Mouse (Mus musculus) midbrain, embryonic 11.5 days (tissue): ENCODE results near the gene Dctn3. TPM values are rescaled to one million over a fixed set of nuclear protein-coding genes. Genes with fewer than 3 reads are reported as not detected.

ENCODE experiments used
- ATAC-seq: fragments of 200-750 bp; cut with Nextera tagmentation; 2 replicates; pipeline ENCODE4 v1.8.0; 2017; ENCODE audit warnings: moderate TSS enrichment, moderate library complexity; ENCODE audit not compliant: low FRiP score
- DNase-seq: peaks from one replicate; pipeline ENCODE4 v3.0.0; 2015; ENCODE audit warnings: low spot score; ENCODE audit errors: missing footprints
- H3K27ac ChIP-seq: fragments of 300-500 bp; sonication (generic); 2 replicates; pipeline ENCODE4 v1.5.1; 2014; ENCODE audit warnings: low read depth, low read length
- H3K27me3 ChIP-seq: fragments of 300-500 bp; sonication (generic); 2 replicates; pipeline ENCODE4 v1.6.1; 2014; ENCODE audit warnings: mild to moderate bottlenecking, low read length, moderate library complexity, mixed read lengths; ENCODE audit not compliant: control insufficient read depth, insufficient read depth
- H3K36me3 ChIP-seq: fragments of 300-500 bp; sonication (generic); 2 replicates; pipeline ENCODE4 v1.6.1; 2014; ENCODE audit warnings: mild to moderate bottlenecking, low read length, moderate library complexity, mixed read lengths; ENCODE audit not compliant: control insufficient read depth, insufficient read depth
- H3K4me1 ChIP-seq: fragments of 300-500 bp; sonication (generic); 2 replicates; pipeline ENCODE4 v1.6.1; 2014; ENCODE audit warnings: low read length; ENCODE audit not compliant: control insufficient read depth, insufficient read depth
- H3K4me2 ChIP-seq: fragments of 300-500 bp; sonication (generic); 2 replicates; pipeline ENCODE4 v1.6.1; 2014; ENCODE audit warnings: mild to moderate bottlenecking, moderate library complexity
- H3K4me3 ChIP-seq: fragments of 300-500 bp; sonication (generic); 2 replicates; pipeline ENCODE4 v1.5.1; 2014; ENCODE audit warnings: low read depth, low read length
- H3K9ac ChIP-seq: fragments of 300-500 bp; sonication (generic); 2 replicates; pipeline ENCODE4 v1.6.1; 2014; ENCODE audit warnings: low read length
- H3K9me3 ChIP-seq: fragments of 300-500 bp; sonication (generic); 2 replicates; pipeline ENCODE4 v1.6.1; 2016; ENCODE audit warnings: low read length; ENCODE audit not compliant: control insufficient read depth
- WGBS: fragments of 180-500 bp; shearing (Covaris S2); extraction: QIAGEN DNeasy Blood & Tissue Kit; methylation state at CpG from one replicate; pipeline ENCODE4 v1.1.7; 2014; 5-methylcytosine and 5-hydroxymethylcytosine counted together
- polyA plus RNA-seq: library from polyadenylated mRNA; unstranded; fragments of >200 nt; fragmentation: Nextera tagmentation; extraction: Ambion mirVana; gene quantifications from 2 replicates; pipeline ENCODE4 v1.2.1, GENCODE M21; 2014

The Dctn3 gene
- polyA plus RNA-seq, 1 experiment from 2014 or later: 155 TPM

- peak; percentile 85 for DNase-seq
- Histone ChIP-seq H3K4me1 (peaks cover 22% of the 10 kb centered on the region), H3K27me3 (no peaks in the 10 kb centered on the region), H3K9ac (no peak overlapping the region), H3K4me3 (no peak overlapping the region), H3K36me3 (peaks cover 11% of the 10 kb centered on the region; the same call in 1 of the 2 replicates), H3K27ac (no peak overlapping the region), H3K9me3 (no peaks in the 10 kb centered on the region), H3K4me2 (no peak overlapping the region)
- 88% methylated on average over 5 of the region's 5 CpGs for WGBS
- no peak for ATAC-seq
Observed at GRCm38 (mm10) chr4:41715596-41715995, 7.4 kb downstream of the Dctn3 start.

DNA sequence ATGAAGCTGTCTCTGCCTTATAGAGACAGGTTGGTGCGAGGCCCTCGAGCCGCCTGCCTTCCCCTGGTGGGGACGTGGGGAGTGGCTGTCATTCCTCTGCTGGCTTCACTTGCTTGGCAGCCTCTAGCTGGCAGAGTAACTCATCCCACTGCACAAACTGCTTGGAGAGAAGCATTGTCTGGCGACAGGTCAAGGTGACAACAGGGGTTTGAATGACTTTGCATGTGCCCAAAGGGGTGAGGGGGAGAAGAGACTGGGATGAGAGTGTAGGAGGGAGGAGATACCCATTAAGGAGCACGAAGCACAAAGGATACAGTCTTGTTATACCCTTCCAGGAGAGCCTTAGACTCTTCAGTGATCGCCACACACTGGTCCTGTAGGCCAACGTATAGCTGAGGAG, 7.9 kb downstream of the Dctn3 start:
- WGBS: 81% methylated on average over 8 of the region's 8 CpGs
- no peaks in the 10 kb centered on the region for H3K27me3 ChIP-seq
- no peak for ATAC-seq
- no peak overlapping the region for H3K4me2 ChIP-seq
- no peaks in the 10 kb centered on the region for H3K9me3 ChIP-seq
- H3K9ac ChIP-seq: no peak overlapping the region
- peaks cover 22% of the 10 kb centered on the region for H3K4me1 ChIP-seq
- no peak overlapping the region for H3K27ac ChIP-seq
- peak; percentile 82 for DNase-seq
- no peak overlapping the region for H3K4me3 ChIP-seq
- H3K36me3 ChIP-seq: peaks cover 11% of the 10 kb centered on the region; the same call in 1 of the 2 replicates

GRCm38 (mm10) chr4:41714276-41714675, 8.7 kb downstream of the Dctn3 start:
- Histone ChIP-seq H3K9me3 (no peaks in the 10 kb centered on the region), H3K9ac (no peak overlapping the region), H3K27me3 (no peaks in the 10 kb centered on the region), H3K4me3 (no peak overlapping the region; the same call in 1 of the 2 replicates), H3K36me3 (peaks cover 8% of the 10 kb centered on the region; the same call in 1 of the 2 replicates), H3K4me2 (peak overlapping the region; percentile 85), H3K27ac (no peak overlapping the region), H3K4me1 (peaks cover 22% of the 10 kb centered on the region)
- ATAC-seq (no peak), DNase-seq (peak; percentile 94)
- WGBS: 12% methylated on average over 8 of the region's 8 CpGs

- H3K4me3 ChIP-seq: peak within 1 kb of the TSS; percentile 84
- no peaks in the 10 kb centered on the region for H3K27me3 ChIP-seq
- no peaks in the 10 kb centered on the region for H3K9me3 ChIP-seq
- ATAC-seq (peak; percentile 82), DNase-seq (peak; percentile 100)
- H3K4me1 ChIP-seq: peaks cover 22% of the 10 kb centered on the region
- peak within 1 kb of the TSS; percentile 97 for H3K9ac ChIP-seq
- peak within 1 kb of the TSS; percentile 85 for H3K4me2 ChIP-seq
- H3K27ac ChIP-seq: peak within 1 kb of the TSS; percentile 40; the same call in 1 of the 2 replicates
- under 1% methylated on average over 61 of the region's 61 CpGs for WGBS
- H3K36me3 ChIP-seq: 0 out of 2 replicates have a peak, but pooled peaks cover 3% of the 10 kb centered on the region
Observed at GRCm38 (mm10) chr4:41713197-41714067, 9.5 kb downstream of the Dctn3 start, which contains the start of gene Rpp25l. Gene Rpp25l, minus strand, starts transcription at chr4:41713534.

DNA sequence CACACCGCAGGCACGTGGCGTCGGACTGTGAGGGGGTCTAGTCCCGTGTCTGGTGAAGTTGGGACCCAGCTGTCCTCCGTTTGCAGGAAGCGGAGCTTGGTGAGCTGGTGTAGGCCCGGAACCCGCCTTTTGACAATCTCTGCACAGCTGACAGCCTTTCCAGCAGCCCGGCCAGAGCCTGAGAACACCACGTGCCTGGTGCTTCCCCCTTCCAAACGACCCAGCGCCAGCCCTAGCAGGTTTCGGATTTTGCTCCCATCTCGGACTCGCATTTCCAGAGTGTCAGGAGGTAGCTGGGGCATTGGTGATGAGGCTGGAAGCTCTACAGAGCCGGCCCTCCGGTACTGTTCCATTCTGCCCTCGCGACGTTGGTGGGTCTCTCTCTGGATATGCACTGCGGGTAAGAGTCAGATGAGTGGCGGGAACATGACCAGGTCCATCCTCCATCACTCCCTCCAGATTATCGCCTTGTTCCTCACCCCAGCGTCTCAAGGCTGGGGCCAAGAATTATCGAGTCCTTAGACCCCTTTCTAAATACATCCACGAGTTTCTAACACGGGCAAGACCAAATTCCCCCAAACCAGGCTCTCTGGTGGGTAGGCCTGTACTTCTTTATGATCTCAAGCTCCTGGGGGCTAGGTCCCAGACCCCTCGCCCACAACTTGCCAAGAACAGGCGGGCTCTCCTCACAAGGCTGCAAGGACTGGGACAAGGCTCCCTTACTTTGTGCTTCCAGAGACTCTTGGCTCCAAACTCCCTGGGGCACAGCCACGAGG, 10.4 kb downstream of the Dctn3 start:
- Histone ChIP-seq H3K9ac (peak overlapping the region; percentile 97), H3K4me2 (peak overlapping the region; percentile 85), H3K4me3 (peak overlapping the region; percentile 84), H3K36me3 (0 out of 2 replicates have a peak, but pooled peaks cover 3% of the 10 kb centered on the region), H3K9me3 (no peaks in the 10 kb centered on the region), H3K27me3 (no peaks in the 10 kb centered on the region), H3K4me1 (peaks cover 25% of the 10 kb centered on the region), H3K27ac (peak overlapping the region; percentile 40; the same call in 1 of the 2 replicates)
- WGBS: 45% methylated on average over 31 of the region's 31 CpGs
- ATAC-seq (peak; percentile 14; the same call in 1 of the 2 replicates), DNase-seq (peak; percentile 91)

GRCm38 (mm10) chr4:41711705-41712375, 11.1 kb downstream of the Dctn3 start:
- H3K4me3 ChIP-seq: peak overlapping the region; percentile 84
- no peaks in the 10 kb centered on the region for H3K36me3 ChIP-seq
- H3K9me3 ChIP-seq: no peaks in the 10 kb centered on the region
- H3K4me1 ChIP-seq: peaks cover 33% of the 10 kb centered on the region
- WGBS: 80% methylated on average over 16 of the region's 16 CpGs
- H3K27me3 ChIP-seq: no peaks in the 10 kb centered on the region
- DNase-seq (peak; percentile 80), ATAC-seq (no peak)
- H3K9ac ChIP-seq: peak overlapping the region; percentile 14; the same call in 1 of the 2 replicates
- H3K27ac ChIP-seq: no peak overlapping the region
- peak overlapping the region; percentile 85 for H3K4me2 ChIP-seq

- H3K9ac ChIP-seq: no peak overlapping the region
- H3K4me3 ChIP-seq: no peak overlapping the region
- no peak overlapping the region for H3K27ac ChIP-seq
- H3K4me2 ChIP-seq: no peak overlapping the region
- H3K4me1 ChIP-seq: peaks cover 39% of the 10 kb centered on the region
- no peaks in the 10 kb centered on the region for H3K36me3 ChIP-seq
- WGBS: 69% methylated on average over 4 of the region's 4 CpGs
- no peak for ATAC-seq
- peak; percentile 44 for DNase-seq
- H3K27me3 ChIP-seq: peaks cover 2% of the 10 kb centered on the region; the same call in 1 of the 2 replicates
- no peaks in the 10 kb centered on the region for H3K9me3 ChIP-seq
Observed at GRCm38 (mm10) chr4:41710229-41710628, 12.7 kb downstream of the Dctn3 start.

DNA sequence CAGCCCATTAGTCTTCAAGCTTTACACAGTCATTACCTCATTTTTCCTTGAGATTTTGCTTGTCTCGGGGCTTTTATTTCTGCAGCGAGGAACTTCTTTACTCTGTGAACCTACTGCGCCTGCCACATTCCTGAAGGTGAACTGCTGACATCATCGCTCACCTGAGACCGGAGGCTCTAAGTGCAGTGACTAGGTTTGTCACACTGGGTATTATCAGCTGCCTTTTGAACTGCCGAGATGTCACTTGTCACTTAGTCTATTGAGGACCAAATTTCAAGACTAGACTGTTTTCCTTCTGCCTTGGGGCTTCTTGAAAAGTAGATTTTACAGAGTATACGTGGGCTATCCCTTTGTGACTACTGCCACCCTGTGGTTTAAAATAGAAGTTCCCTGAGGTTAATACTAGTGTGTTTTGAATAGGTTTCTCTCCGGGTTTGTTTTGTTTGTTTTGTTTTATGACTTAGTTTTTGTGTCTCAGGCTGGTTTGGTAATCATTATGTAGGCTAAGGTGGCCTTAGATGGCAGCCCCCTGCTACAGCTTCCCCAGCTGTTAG, 14.7 kb downstream of the Dctn3 start:
- Histone ChIP-seq H3K4me2 (no peak overlapping the region), H3K4me1 (peaks cover 35% of the 10 kb centered on the region), H3K9me3 (no peaks in the 10 kb centered on the region), H3K27ac (no peak overlapping the region), H3K4me3 (no peak overlapping the region), H3K36me3 (no peaks in the 10 kb centered on the region), H3K9ac (no peak overlapping the region), H3K27me3 (peaks cover 2% of the 10 kb centered on the region; the same call in 1 of the 2 replicates)
- no peak for ATAC-seq
- DNase-seq: peak; percentile 96
- WGBS: 49% methylated on average over 8 of the region's 8 CpGs
